Mouse (Mus musculus) hindbrain, embryonic 14.5 days (tissue): ENCODE measurements at regions not wholly inside any gene's neighbourhood (a gene's known extent, or its start where the extent isn't known, plus 50 kb on each side); places are given as distances from the start of the nearest gene placed in this dataset.

Experiments used
- ATAC-seq: fragments of 200-750 bp; cut with Nextera tagmentation; 2 replicates; pipeline ENCODE4 v1.8.0; 2017; ENCODE audit warnings: moderate number of reproducible peaks, mild to moderate bottlenecking, moderate TSS enrichment, moderate library complexity; ENCODE audit not compliant: low FRiP score
- DNase-seq: peaks from one replicate; pipeline ENCODE4 v3.0.0-alpha.2; 2015; ENCODE audit warnings: low spot score
- H3K27ac ChIP-seq: fragments of 300-500 bp; sonication (generic); 2 replicates; pipeline ENCODE4 v1.5.1; 2014; ENCODE audit warnings: mild to moderate bottlenecking, moderate library complexity
- H3K27me3 ChIP-seq: fragments of 300-500 bp; sonication (generic); 2 replicates; pipeline ENCODE4 v1.6.1; 2014; ENCODE audit warnings: mild to moderate bottlenecking, low read length, mixed read lengths; ENCODE audit not compliant: control insufficient read depth, insufficient read depth
- H3K36me3 ChIP-seq: fragments of 300-500 bp; sonication (generic); replicated peaks from 2 replicates; pipeline ENCODE4 v1.6.1; 2014; ENCODE audit not compliant: control insufficient read depth, insufficient read depth
- H3K4me1 ChIP-seq: fragments of 300-500 bp; sonication (generic); replicated peaks from 2 replicates; pipeline ENCODE4 v1.6.1; 2014; ENCODE audit warnings: antibody characterized with exemption, low read length, mixed read lengths; ENCODE audit not compliant: control insufficient read depth, insufficient read depth
- H3K4me2 ChIP-seq: fragments of 300-500 bp; sonication (generic); replicated peaks from 2 replicates; pipeline ENCODE4 v1.6.1; 2014; ENCODE audit warnings: mild to moderate bottlenecking, moderate library complexity
- H3K4me3 ChIP-seq: fragments of 300-500 bp; sonication (generic); replicated peaks from 2 replicates; pipeline ENCODE4 v1.5.1; 2014; ENCODE audit warnings: mild to moderate bottlenecking, low read length
- H3K9ac ChIP-seq: fragments of 300-500 bp; sonication (generic); 2 replicates; pipeline ENCODE4 v1.6.1; 2014
- H3K9me3 ChIP-seq: fragments of 300-500 bp; sonication (generic); 2 replicates; pipeline ENCODE4 v1.6.1; 2016; ENCODE audit warnings: low read length; ENCODE audit not compliant: control insufficient read depth
- WGBS: fragments of 180-500 bp; shearing (Covaris S2); extraction: QIAGEN DNeasy Blood & Tissue Kit; methylation state at CpG from one replicate; pipeline ENCODE4 v1.1.7; 2014; 5-methylcytosine and 5-hydroxymethylcytosine counted together

DNA sequence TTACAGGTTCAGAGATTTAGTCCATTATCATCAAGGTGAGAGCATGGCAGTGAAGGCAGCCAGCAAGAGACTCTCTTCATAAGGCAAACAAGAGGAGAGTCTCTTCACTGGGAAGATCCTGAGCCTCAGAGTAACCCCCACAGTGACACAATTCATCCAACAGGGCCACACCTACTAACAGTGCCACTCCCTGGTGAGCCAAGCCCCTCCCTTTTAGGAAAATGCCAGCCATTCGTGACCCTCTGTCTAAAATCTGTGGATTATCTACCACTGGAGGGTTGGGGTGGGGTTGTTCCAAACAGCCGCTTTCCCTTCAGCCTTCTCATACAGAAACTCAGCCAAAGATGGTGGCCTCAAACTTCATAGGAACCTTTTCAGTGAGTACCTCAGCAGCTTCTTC is 65.9 kb upstream of the Ipo5 start:
- no peaks in the 10 kb centered on the region for H3K4me1 ChIP-seq
- H3K4me3 ChIP-seq = no peak overlapping the region
- WGBS = 78% methylated on average over 2 of the region's 2 CpGs
- no peak overlapping the region for H3K4me2 ChIP-seq
- no peaks in the 10 kb centered on the region for H3K27me3 ChIP-seq
- DNase-seq (no peak), ATAC-seq (no peak)
- no peak overlapping the region for H3K9ac ChIP-seq
- no peaks in the 10 kb centered on the region for H3K9me3 ChIP-seq
- H3K36me3 ChIP-seq = no peaks in the 10 kb centered on the region
- H3K27ac ChIP-seq = no peak overlapping the region

DNA sequence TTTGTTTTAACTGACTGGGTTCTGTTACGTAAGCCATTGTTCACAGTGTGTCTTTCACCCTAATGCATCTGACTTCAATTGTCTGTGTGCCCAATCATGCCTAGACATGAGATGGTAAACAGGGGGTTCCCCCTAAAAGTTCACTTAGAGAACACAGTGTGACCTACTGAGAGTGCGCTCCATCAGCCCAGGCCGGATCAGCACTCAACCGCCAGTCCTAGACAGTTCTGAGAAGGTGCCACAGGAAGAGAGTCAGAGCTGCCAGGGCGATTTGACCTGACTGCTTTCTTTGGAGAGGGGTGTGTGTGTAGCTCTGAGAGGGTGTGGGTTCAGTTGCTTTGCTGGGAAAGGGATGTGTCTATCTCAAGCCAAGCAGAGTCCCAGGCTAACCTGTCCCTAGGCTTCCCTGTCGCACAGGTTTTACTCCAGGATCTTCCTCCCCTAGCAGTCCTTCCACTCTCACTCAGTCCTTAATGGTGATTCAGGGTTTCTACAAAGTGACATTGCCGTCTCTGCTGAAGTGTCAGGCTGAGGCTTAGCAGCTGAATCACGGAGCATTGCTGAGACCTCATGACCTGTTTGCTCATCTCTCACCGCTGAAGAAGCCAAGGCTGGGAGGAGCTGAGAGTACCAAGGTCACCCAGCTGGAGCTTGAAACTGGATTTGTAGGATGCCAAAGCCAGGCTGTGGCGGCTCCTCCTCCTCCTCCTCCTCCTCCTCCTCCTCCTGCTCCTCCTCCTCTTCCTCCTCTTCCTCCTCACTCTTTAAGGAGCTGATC is 64.8 kb upstream of the Ipo5 start:
- H3K4me1 ChIP-seq = no peaks in the 10 kb centered on the region
- no peak overlapping the region for H3K4me2 ChIP-seq
- H3K27me3 ChIP-seq = no peaks in the 10 kb centered on the region
- ATAC-seq (no peak), DNase-seq (no peak)
- H3K27ac ChIP-seq = no peak overlapping the region
- WGBS = 61% methylated on average over 10 of the region's 10 CpGs
- no peak overlapping the region for H3K9ac ChIP-seq
- no peak overlapping the region for H3K4me3 ChIP-seq
- H3K36me3 ChIP-seq = no peaks in the 10 kb centered on the region
- H3K9me3 ChIP-seq = no peaks in the 10 kb centered on the region

- DNase-seq (no peak), ATAC-seq (no peak)
- no peak overlapping the region for H3K4me2 ChIP-seq
- H3K27me3 ChIP-seq = no peaks in the 10 kb centered on the region
- no peaks in the 10 kb centered on the region for H3K36me3 ChIP-seq
- WGBS = 78% methylated on average over 5 of the region's 5 CpGs
- no peak overlapping the region for H3K9ac ChIP-seq
- H3K9me3 ChIP-seq = no peaks in the 10 kb centered on the region
- H3K4me3 ChIP-seq = no peak overlapping the region
- H3K4me1 ChIP-seq = no peaks in the 10 kb centered on the region
- H3K27ac ChIP-seq = no peak overlapping the region
These were observed 64.0 kb upstream of the Ipo5 start for GRCm38 (mm10) chr14:120847006-120847405.

GRCm38 (mm10) chr14:120848083-120848951 is 62.7 kb upstream of the Ipo5 start:
- ATAC-seq = no peak

GRCm38 (mm10) chr14:120849159-120849558 is 61.9 kb upstream of the Ipo5 start:
- DNase-seq (no peak), ATAC-seq (no peak)
- Histone ChIP-seq H3K4me2 (no peak overlapping the region), H3K27ac (no peak overlapping the region), H3K27me3 (no peaks in the 10 kb centered on the region), H3K4me3 (no peak overlapping the region), H3K4me1 (no peaks in the 10 kb centered on the region), H3K9ac (no peak overlapping the region), H3K9me3 (no peaks in the 10 kb centered on the region), H3K36me3 (no peaks in the 10 kb centered on the region)
- WGBS = 62% methylated on average over 10 of the region's 10 CpGs

More at GRCm38 (mm10) chr14:120848083-120848951, 62.7 kb upstream of the Ipo5 start:
- Histone ChIP-seq H3K9me3 (no peaks in the 10 kb centered on the region), H3K27ac (no peak overlapping the region), H3K27me3 (no peaks in the 10 kb centered on the region), H3K4me1 (no peaks in the 10 kb centered on the region), H3K36me3 (no peaks in the 10 kb centered on the region), H3K4me3 (no peak overlapping the region), H3K9ac (no peak overlapping the region), H3K4me2 (no peak overlapping the region)
- DNase-seq = no peak
- 48% methylated on average over 11 of the region's 11 CpGs for whole genome bisulfite sequencing

DNA sequence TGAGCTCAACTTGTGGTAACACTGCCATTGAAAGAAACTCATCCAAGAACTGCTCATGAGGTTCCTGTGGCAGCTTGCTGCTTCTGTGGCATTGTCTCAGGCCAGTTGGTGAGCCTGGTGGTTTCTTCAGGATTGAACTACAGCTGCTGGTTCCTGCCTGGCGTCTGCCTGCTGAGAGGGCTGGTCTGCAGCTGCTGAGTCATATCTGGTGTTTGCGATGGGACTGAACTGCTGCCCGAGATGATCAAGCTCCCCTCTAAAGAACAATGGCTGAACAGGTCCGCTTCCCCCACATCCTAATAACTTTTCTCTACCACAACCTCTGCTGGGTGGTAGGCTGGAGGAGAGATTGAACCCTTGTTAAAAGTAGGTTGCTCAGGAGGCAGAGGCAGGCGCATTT is 57.4 kb upstream of the Ipo5 start:
- Histone ChIP-seq H3K4me2 (no peak overlapping the region), H3K9ac (no peak overlapping the region), H3K27me3 (no peaks in the 10 kb centered on the region), H3K9me3 (peaks cover 2% of the 10 kb centered on the region), H3K36me3 (no peaks in the 10 kb centered on the region), H3K27ac (no peak overlapping the region), H3K4me3 (no peak overlapping the region), H3K4me1 (no peaks in the 10 kb centered on the region)
- DNase-seq (no peak), ATAC-seq (no peak)
- WGBS = 86% methylated on average over 5 of the region's 5 CpGs

DNA sequence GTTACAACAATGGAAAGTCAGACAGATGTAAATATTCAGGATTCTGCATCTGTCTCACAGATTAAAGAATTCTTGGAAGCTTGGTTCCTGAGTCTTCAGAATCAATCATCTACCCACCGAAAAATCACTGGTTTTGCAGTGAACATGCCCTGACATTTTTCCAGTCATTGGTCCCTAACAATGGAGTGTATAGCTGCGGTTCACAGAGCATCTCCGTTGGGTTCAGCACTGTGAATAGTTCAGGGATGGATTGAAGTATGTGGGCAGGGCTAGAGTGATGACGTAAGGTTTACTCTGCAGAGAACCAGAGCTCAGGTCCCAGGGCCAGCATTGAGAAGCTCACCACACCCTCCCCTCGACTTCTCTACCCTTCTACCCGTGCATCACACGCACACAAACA is 56.5 kb upstream of the Ipo5 start:
- ATAC-seq = no peak
- no peak for DNase-seq
- Histone ChIP-seq H3K36me3 (no peaks in the 10 kb centered on the region), H3K27ac (no peak overlapping the region), H3K27me3 (no peaks in the 10 kb centered on the region), H3K4me3 (no peak overlapping the region), H3K9ac (no peak overlapping the region), H3K9me3 (peaks cover 5% of the 10 kb centered on the region), H3K4me1 (no peaks in the 10 kb centered on the region), H3K4me2 (no peak overlapping the region)
- 52% methylated on average over 7 of the region's 7 CpGs for WGBS

GRCm38 (mm10) chr14:120855181-120855580 is 55.8 kb upstream of the Ipo5 start:
- no peak for ATAC-seq

More at GRCm38 (mm10) chr14:120855181-120855580, 55.8 kb upstream of the Ipo5 start:
- Histone ChIP-seq H3K27ac (no peak overlapping the region), H3K4me1 (no peaks in the 10 kb centered on the region), H3K4me2 (no peak overlapping the region), H3K9ac (no peak overlapping the region), H3K27me3 (no peaks in the 10 kb centered on the region), H3K4me3 (no peak overlapping the region), H3K9me3 (peaks cover 5% of the 10 kb centered on the region), H3K36me3 (no peaks in the 10 kb centered on the region)
- WGBS = 92% methylated on average over 13 of the region's 13 CpGs
- no peak for DNase-seq
